Mouse (Mus musculus) thymus, adult 2 months (tissue): ENCODE measurements at regions not wholly inside any gene's neighbourhood (a gene's known extent, or its start where the extent isn't known, plus 50 kb on each side); places are given as distances from the start of the nearest gene placed in this dataset.
"Not testable (repeated sequence)": the region's sequence is repeated elsewhere in the genome, so short reads cannot be mapped to it uniquely, and the experiment has no call there.

Experiments used
- DNase-seq: peaks from one replicate; pipeline ENCODE4 v3.0.0; 2021
- H3K27ac ChIP-seq: fragments of 200-500 bp; 2 replicates; pipeline ENCODE4 v1.5.1; 2012; ENCODE audit warnings: low read length, control low read depth; ENCODE audit not compliant: control insufficient read depth, insufficient read depth
- H3K27me3 ChIP-seq: fragments of 200-500 bp; 2 replicates; pipeline ENCODE4 v1.6.1; 2012; ENCODE audit warnings: mild to moderate bottlenecking, low read length, moderate library complexity, mixed read lengths; ENCODE audit not compliant: control insufficient read depth, insufficient read depth
- H3K36me3 ChIP-seq: fragments of 200-500 bp; 2 replicates; pipeline ENCODE4 v1.6.1; 2012; ENCODE audit warnings: mild to moderate bottlenecking, low read length, moderate library complexity; ENCODE audit not compliant: control insufficient read depth, insufficient read depth
- H3K4me1 ChIP-seq: fragments of 200-500 bp; replicated peaks from 2 replicates; pipeline ENCODE4 v1.6.1; 2012; ENCODE audit warnings: low read length; ENCODE audit not compliant: control insufficient read depth, insufficient read depth
- H3K4me3 ChIP-seq: fragments of 200-500 bp; 2 replicates; pipeline ENCODE4 v1.5.1; 2012; ENCODE audit warnings: mild to moderate bottlenecking, low read length, control low read depth, moderate library complexity; ENCODE audit not compliant: control insufficient read depth, insufficient read depth
- CTCF ChIP-seq: fragments of 200-500 bp; IDR thresholded peaks from 2 replicates; pipeline ENCODE4 v1.5.1; 2012; ENCODE audit warnings: mild to moderate bottlenecking, control low read depth, low read length, moderate library complexity, borderline replicate concordance; ENCODE audit not compliant: control insufficient read depth, poor library complexity, insufficient read depth; ENCODE audit errors: extremely low read depth
- POLR2A ChIP-seq: fragments of 200-500 bp; IDR thresholded peaks from 2 replicates; pipeline ENCODE4 v1.6.1; 2012; ENCODE audit warnings: mild to moderate bottlenecking, low read length, control low read depth, moderate library complexity; ENCODE audit not compliant: control insufficient read depth, poor library complexity, insufficient read depth; ENCODE audit errors: extremely low read depth
- WGBS: fragments of 180-500 bp; shearing (Covaris S2); methylation state at CpG from one replicate; pipeline ENCODE4 v1.1.7; 2018; 5-methylcytosine and 5-hydroxymethylcytosine counted together

GRCm38 (mm10) chr10:57322717-57323424 lies 163.3 kb upstream of the Hsf2 start:
- TF ChIP-seq POLR2A (no peak), CTCF (no peak)
- 85% methylated on average over 2 of the region's 2 CpGs for WGBS

GRCm38 (mm10) chr10:57324226-57324625 lies 162.0 kb upstream of the Hsf2 start:
- Histone ChIP-seq H3K27ac (no peak overlapping the region), H3K4me3 (no peak overlapping the region), H3K36me3 (no peaks in the 10 kb centered on the region), H3K27me3 (no peaks in the 10 kb centered on the region), H3K4me1 (no peaks in the 10 kb centered on the region)
- TF ChIP-seq CTCF: no peak
- no peak for TF ChIP-seq POLR2A
- DNase-seq: no peak
- WGBS: 50% methylated on average over 1 of the region's 1 CpGs

More at GRCm38 (mm10) chr10:57322717-57323424, 163.3 kb upstream of the Hsf2 start:
- H3K27me3 ChIP-seq: no peaks in the 10 kb centered on the region
- no peak overlapping the region for H3K4me3 ChIP-seq
- H3K36me3 ChIP-seq: no peaks in the 10 kb centered on the region
- H3K27ac ChIP-seq: no peak overlapping the region
- H3K4me1 ChIP-seq: no peaks in the 10 kb centered on the region
- no peak for DNase-seq

GRCm38 (mm10) chr10:57362781-57363180 lies 123.4 kb upstream of the Hsf2 start:
- H3K4me1 ChIP-seq, H3K4me3 ChIP-seq, DNase-seq, H3K36me3 ChIP-seq, H3K27me3 ChIP-seq, H3K27ac ChIP-seq: not testable (repeated sequence)
- 100% methylated on average over 1 of the region's 1 CpGs for WGBS
